Mouse (Mus musculus) spleen, adult 2 months (tissue): ENCODE measurements around the gene Nme2. TPM values are rescaled to one million over a fixed set of nuclear protein-coding genes. Genes with fewer than 3 reads are reported as not detected.

Experiments
- DNase-seq, 2 experiments: peaks; one replicate each; pipeline versions ENCODE4 v3.0.0 to v3.0.0-alpha.2; 2012 to 2021; ENCODE audit warnings: low spot score in 2 of 2, low read depth in 1 of 2
- H3K27ac ChIP-seq: fragments of 200-500 bp; 2 replicates; pipeline ENCODE4 v1.5.1; 2012; ENCODE audit warnings: low read length, inconsistent platforms; ENCODE audit not compliant: insufficient read depth
- H3K27me3 ChIP-seq: fragments of 200-500 bp; 2 replicates; pipeline ENCODE4 v1.6.1; 2012; ENCODE audit warnings: mild to moderate bottlenecking, moderate library complexity, low read length, inconsistent platforms; ENCODE audit not compliant: control insufficient read depth, insufficient read depth
- H3K36me3 ChIP-seq: fragments of 200-500 bp; 2 replicates; pipeline ENCODE4 v1.6.1; 2012; ENCODE audit warnings: mild to moderate bottlenecking, low read length, inconsistent platforms; ENCODE audit not compliant: control insufficient read depth, insufficient read depth
- H3K4me1 ChIP-seq: fragments of 200-500 bp; 2 replicates; pipeline ENCODE4 v1.6.1; 2011; ENCODE audit warnings: inconsistent platforms; ENCODE audit not compliant: control insufficient read depth, insufficient read depth, insufficient read length
- H3K4me3 ChIP-seq: fragments of 200-500 bp; 2 replicates; pipeline ENCODE4 v1.5.1; 2011; ENCODE audit warnings: mild to moderate bottlenecking, inconsistent platforms; ENCODE audit not compliant: insufficient read depth, insufficient read length; ENCODE audit errors: extremely low read depth
- CTCF ChIP-seq: fragments of 200-500 bp; IDR thresholded peaks from 2 replicates; pipeline ENCODE4 v1.5.1; 2011; ENCODE audit warnings: mild to moderate bottlenecking, inconsistent platforms; ENCODE audit not compliant: insufficient read depth, insufficient read length, insufficient replicate concordance; ENCODE audit errors: extremely low read depth
- POLR2A ChIP-seq: fragments of 200-500 bp; IDR thresholded peaks from 2 replicates; pipeline ENCODE4 v1.6.1; 2011; ENCODE audit warnings: low read depth, low read length, inconsistent platforms
- WGBS: fragments of 180-500 bp; shearing (Covaris S2); methylation state at CpG from one replicate; pipeline ENCODE4 v1.1.7; 2018; 5-methylcytosine and 5-hydroxymethylcytosine counted together
- polyA plus RNA-seq: library from polyadenylated mRNA; depleted of rRNA; stranded (reverse); fragments of >200 nt; gene quantifications from 2 replicates; pipeline ENCODE4 v1.2.3, GENCODE M21; 2012

Gene Nme2
- polyA plus RNA-seq, 1 experiment: 88.3 TPM

DNA sequence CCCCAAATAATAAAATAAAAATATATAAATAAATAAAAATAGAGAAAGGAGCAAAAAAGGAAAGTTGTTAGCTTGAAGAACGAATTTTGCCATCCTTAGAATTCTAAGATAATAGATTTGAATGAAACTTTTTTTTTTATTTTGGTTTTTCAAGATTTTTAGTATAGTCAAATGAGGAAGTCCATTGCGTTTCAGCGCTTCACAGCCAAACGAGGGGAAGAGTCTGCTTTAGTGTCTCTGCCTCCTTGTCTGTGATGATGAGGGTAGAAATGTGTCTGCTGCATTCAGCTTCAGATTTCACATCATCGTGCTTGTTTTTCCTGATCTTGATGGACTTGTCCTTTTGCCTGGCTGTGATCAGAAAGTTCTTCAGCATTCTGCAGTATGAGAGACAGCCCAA, 29.2 kb upstream of the Nme2 start:
- 42% methylated on average over 5 of the region's 5 CpGs for WGBS
- DNase-seq: no peak
- H3K27me3 ChIP-seq: no peaks in the 10 kb centered on the region
- no peak overlapping the region for H3K4me3 ChIP-seq
- TF ChIP-seq CTCF: no peak
- no peak for TF ChIP-seq POLR2A
- peaks cover 14% of the 10 kb centered on the region; the same call in 1 of the 2 replicates for H3K4me1 ChIP-seq
- no peaks in the 10 kb centered on the region for H3K36me3 ChIP-seq
- H3K27ac ChIP-seq: no peak overlapping the region

DNA sequence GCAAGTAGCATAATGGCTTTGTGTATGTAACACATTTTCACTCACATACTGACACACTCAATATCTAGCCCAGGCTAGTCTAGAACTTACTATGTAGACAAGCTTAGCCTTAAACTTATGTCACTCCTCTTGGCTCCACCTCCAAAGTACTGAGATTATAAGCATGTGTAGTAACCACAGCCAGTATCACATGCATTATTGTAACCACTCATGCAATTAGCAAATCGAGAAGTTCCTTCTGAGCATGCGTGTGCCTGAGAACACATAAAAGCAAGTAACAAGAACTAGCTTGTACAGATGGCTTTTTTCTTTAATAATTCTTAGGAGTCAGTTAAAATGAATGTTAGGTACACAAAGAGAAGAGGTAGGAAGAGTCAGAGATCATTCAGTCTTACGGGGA, 28.6 kb upstream of the Nme2 start:
- TF ChIP-seq CTCF (no peak), POLR2A (no peak)
- Histone ChIP-seq H3K4me3 (no peak overlapping the region), H3K27ac (no peak overlapping the region), H3K4me1 (peaks cover 14% of the 10 kb centered on the region; the same call in 1 of the 2 replicates), H3K36me3 (no peaks in the 10 kb centered on the region), H3K27me3 (no peaks in the 10 kb centered on the region)
- WGBS: 67% methylated on average over 3 of the region's 3 CpGs
- peak; percentile 29 to 73 for DNase-seq

DNA sequence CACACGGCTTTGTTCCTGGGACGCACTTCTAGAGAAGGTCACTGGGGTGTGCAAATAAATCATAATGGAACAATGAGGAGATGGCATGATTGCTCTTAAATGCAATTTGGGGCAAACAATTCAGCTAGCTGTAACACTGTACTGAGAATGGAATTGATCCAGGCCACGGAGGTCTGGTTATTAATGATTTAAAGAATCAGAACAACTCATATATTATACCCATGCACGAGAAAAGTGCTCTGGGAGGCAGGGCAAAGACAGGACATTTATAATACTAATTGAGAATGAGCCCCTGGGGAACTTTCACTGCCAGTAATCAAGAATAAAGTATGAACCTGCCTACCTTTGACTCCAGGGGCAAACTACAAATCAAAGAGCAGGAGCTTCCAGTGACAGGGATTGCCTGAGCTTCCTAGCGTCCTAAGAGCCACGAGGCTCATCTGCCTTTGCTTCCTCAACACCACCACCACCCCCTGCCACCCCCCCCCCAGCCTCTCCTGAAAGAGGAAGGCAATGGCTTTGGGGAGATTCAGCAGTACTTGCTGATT, 23.5 kb upstream of the Nme2 start:
- TF ChIP-seq CTCF (no peak), POLR2A (no peak)
- DNase-seq: no peak
- 63% methylated on average over 6 of the region's 6 CpGs for WGBS
- Histone ChIP-seq H3K27ac (no peak overlapping the region), H3K27me3 (no peaks in the 10 kb centered on the region), H3K4me1 (no peaks in the 10 kb centered on the region), H3K4me3 (no peak overlapping the region), H3K36me3 (no peaks in the 10 kb centered on the region)

DNA sequence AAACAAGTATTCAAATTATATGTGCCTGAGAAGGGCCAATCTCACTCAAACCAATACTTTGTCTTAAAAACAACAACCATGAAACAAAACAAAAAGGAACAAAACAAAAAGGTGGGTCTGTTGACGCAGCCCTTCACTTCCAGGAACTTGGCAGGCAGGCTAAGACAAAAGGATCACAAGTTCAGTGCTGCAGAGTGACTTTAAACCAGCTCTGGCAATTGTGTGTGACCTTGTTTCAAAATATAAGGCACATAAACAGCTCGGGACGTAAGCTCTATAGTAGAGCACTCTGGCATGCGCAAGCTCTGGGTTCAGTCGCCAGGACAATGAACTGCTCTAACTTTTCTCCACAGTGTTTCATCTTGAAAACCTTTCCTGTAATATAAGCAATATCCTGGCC, 16.9 kb upstream of the Nme2 start:
- WGBS: 90% methylated on average over 5 of the region's 5 CpGs
- no peak overlapping the region for H3K27ac ChIP-seq
- TF ChIP-seq CTCF: no peak
- TF ChIP-seq POLR2A: no peak

DNA sequence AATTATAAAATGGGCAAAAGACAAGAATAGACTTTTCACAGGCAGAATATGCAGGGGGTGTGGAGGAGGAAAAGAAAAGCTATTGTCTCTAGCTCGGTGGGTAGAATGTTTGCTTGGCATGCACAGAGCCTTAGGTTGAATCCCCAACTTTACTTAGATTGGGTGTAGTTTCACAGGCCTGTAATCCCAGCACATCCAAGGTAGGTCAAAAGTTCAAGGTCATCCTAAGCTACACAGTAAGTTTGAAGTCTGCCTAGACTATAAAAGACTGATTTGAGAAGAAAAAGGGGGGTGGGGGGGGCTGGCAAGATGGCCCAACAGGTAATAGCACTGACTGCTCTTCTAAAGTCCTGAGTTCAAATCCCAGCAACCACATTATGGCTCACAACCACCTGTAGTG, 13.7 kb upstream of the Nme2 start:
- H3K4me3 ChIP-seq: no peak overlapping the region
- H3K36me3 ChIP-seq: peaks cover 3% of the 10 kb centered on the region; the same call in 1 of the 2 replicates
- 94% methylated on average over 1 of the region's 1 CpGs for WGBS
- no peaks in the 10 kb centered on the region; the same call in 1 of the 2 replicates for H3K4me1 ChIP-seq
- no peaks in the 10 kb centered on the region for H3K27me3 ChIP-seq
- no peak for DNase-seq
- no peak overlapping the region for H3K27ac ChIP-seq
- TF ChIP-seq CTCF (no peak), POLR2A (no peak)

More for the DNA sequence above, 16.9 kb upstream of the Nme2 start:
- H3K36me3 ChIP-seq: no peaks in the 10 kb centered on the region
- H3K4me1 ChIP-seq: no peaks in the 10 kb centered on the region
- DNase-seq: no peak
- no peaks in the 10 kb centered on the region for H3K27me3 ChIP-seq
- no peak overlapping the region for H3K4me3 ChIP-seq

DNA sequence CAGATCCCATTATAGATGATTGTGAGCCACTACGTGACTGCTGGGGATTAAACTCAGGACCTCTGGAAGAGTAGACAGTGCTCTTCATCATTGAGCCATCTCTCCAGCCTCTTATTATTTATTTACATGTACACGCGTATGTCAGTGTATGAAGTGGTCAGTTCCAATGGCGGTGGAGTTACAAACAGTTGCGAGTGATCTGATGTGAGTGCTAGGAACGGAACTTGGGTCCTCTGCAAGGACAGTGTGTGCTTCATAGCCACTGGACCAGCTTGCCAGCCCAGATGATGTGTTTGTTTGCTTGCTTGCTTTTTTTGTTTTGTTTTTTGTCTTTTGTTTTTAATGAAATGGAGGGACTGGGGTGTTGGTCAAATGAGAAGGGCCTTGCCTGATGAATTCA, 13.1 kb upstream of the Nme2 start:
- no peak overlapping the region for H3K27ac ChIP-seq
- H3K27me3 ChIP-seq: no peaks in the 10 kb centered on the region
- DNase-seq: no peak
- no peaks in the 10 kb centered on the region; the same call in 1 of the 2 replicates for H3K4me1 ChIP-seq
- TF ChIP-seq POLR2A (no peak), CTCF (no peak)
- H3K4me3 ChIP-seq: no peak overlapping the region
- WGBS: 93% methylated on average over 6 of the region's 6 CpGs
- H3K36me3 ChIP-seq: peaks cover 5% of the 10 kb centered on the region; the same call in 1 of the 2 replicates

DNA sequence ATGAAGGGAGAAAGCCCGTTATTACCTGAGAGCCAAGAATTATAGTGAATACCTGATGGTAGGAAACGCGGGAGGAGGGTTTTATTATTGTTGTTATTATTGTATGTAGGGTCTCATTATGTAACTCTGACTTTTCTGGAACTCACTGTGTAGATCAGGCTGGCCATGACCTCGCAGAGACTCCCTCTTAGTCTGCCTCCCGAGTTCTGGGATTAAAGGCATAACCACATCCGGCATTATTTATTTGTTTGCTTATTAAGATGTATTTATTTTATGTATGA, 12.7 kb upstream of the Nme2 start:
- no peak for DNase-seq
- TF ChIP-seq CTCF (no peak), POLR2A (no peak)
- Histone ChIP-seq H3K27ac (peak overlapping the region; percentile 60; the same call in 1 of the 2 replicates), H3K36me3 (peaks cover 5% of the 10 kb centered on the region; the same call in 1 of the 2 replicates), H3K4me1 (no peaks in the 10 kb centered on the region; the same call in 1 of the 2 replicates), H3K4me3 (no peak overlapping the region), H3K27me3 (no peaks in the 10 kb centered on the region)
- 38% methylated on average over 6 of the region's 6 CpGs for WGBS
